ENCODE assay signal across 25 mouse cellular contexts in the genomic region with DNA sequence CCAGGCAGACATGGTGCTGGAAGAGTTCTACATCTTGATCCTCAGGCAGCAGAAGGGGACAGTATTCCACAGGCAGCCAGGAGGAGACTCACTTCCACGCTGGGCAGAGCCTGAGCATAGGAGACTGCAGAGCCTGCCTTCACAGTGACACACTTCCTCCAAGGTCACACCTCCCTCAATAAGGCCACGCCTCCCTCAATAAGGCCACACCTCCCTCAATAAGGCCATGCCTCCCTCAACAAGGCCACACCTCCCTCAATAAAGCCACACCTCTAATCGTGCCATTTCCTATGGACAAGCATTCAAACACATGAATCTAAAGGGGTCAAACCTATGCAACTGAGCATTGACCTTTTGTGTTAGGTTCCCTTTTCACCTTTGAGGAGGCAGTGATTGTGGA.
DNase-seq lines count a peak whose midpoint lies in the region; ATAC-seq and TF ChIP-seq lines count a peak whose summit lies in the region.
"Had no signal": no experiment of that assay in that cellular context is flagged by ENCODE, and none has a peak within 500 bp of the region (broad histone marks: within the 10 kb centered on the region; RNA-seq: fewer than 3 reads in every experiment).

No protein-coding gene starts in this region.

- no peaks in the 10 kb centered on the region for H3K9me3 ChIP-seq in intestine, postnatal 0 days (ENCODE audit: control insufficient read depth)
- H3K9me3 ChIP-seq in intestine, embryonic 16.5 days (ENCODE audit: control insufficient read depth, low read length) = no peaks in the 10 kb centered on the region
- peaks cover 3% of the 10 kb centered on the region for H3K9me3 ChIP-seq in CH12.LX (replicated peaks; ENCODE audit: low read length)
- H3K9me3 ChIP-seq: embryonic facial prominence, embryonic 12.5 days; embryonic facial prominence, embryonic 15.5 days; forebrain, embryonic 12.5 days; forebrain, embryonic 15.5 days; heart, embryonic 12.5 days; hindbrain, embryonic 12.5 days; hindbrain, embryonic 15.5 days had no signal

- in situ Hi-C loops in CH12.LX (cut with MboI; ENCODE audit: low pct_ligation_motif_present, low pct_unique_long_range_greater_than_20kb, low sequenced_read_pairs) (no loop called here), Patski (cut with MboI; ENCODE audit: low pct_unique_long_range_greater_than_20kb) (no loop called here)

- dilution Hi-C loops in CH12.LX (cut with MboI; ENCODE audit: extremely low pct_ligation_motif_present, extremely low pct_unique_long_range_greater_than_20kb, low sequenced_read_pairs) = no loop called here

- no peak overlapping the region for H3K4me2 ChIP-seq in intestine, postnatal 0 days (replicated peaks; ENCODE audit: low read depth)
- no peak overlapping the region for H3K4me2 ChIP-seq in intestine, embryonic 16.5 days (ENCODE audit: low read depth, low read length)
- no peak overlapping the region for H3K4me2 ChIP-seq in CH12.LX (ENCODE audit: insufficient read depth, low read depth, poor library complexity, severe bottlenecking)
- H3K4me2 ChIP-seq: embryonic facial prominence, embryonic 12.5 days; embryonic facial prominence, embryonic 15.5 days; forebrain, embryonic 12.5 days; forebrain, embryonic 15.5 days; heart, embryonic 12.5 days; hindbrain, embryonic 12.5 days; hindbrain, embryonic 15.5 days had no signal

- TF ChIP-seq CTCF in intestine, postnatal 0 days (IDR thresholded peaks at IDR 0.05; ENCODE audit: low read depth) = no peak
- TF ChIP-seq CTCF in CH12.LX (conservative IDR thresholded peaks at IDR 0.05 in 1 of 2, IDR thresholded peaks at IDR 0.05 in 1 of 2; ENCODE audit: low read depth in 2 of 2, low read length in 2 of 2) (no peak), Patski (IDR thresholded peaks at IDR 0.05) (no peak)

- H3K27me3 ChIP-seq in intestine, postnatal 0 days (replicated peaks; ENCODE audit: control insufficient read depth, insufficient read depth, low read length) = no peaks in the 10 kb centered on the region
- no peaks in the 10 kb centered on the region for H3K27me3 ChIP-seq in intestine, embryonic 16.5 days (replicated peaks; ENCODE audit: control insufficient read depth, insufficient read depth, low read length)
- H3K27me3 ChIP-seq in CH12.LX (replicated peaks) = peaks cover 20% of the 10 kb centered on the region
- H3K27me3 ChIP-seq in Patski = peaks cover 30% of the 10 kb centered on the region
- H3K27me3 ChIP-seq: embryonic facial prominence, embryonic 12.5 days; embryonic facial prominence, embryonic 15.5 days; forebrain, embryonic 12.5 days; forebrain, embryonic 15.5 days; heart, embryonic 12.5 days; hindbrain, embryonic 12.5 days; hindbrain, embryonic 15.5 days had no signal

- TF ChIP-seq POLR2A in CH12.LX (IDR thresholded peaks at IDR 0.05; ENCODE audit: low read depth, low read length) = no peak

- no peaks in the 10 kb centered on the region for H3K79me2 ChIP-seq in CH12.LX (replicated peaks; ENCODE audit: control insufficient read depth, extremely low read depth, insufficient read depth, poor library complexity, severe bottlenecking)

- H3K27ac ChIP-seq in intestine, postnatal 0 days (ENCODE audit: low read depth, low read length) = no peak overlapping the region
- H3K27ac ChIP-seq in intestine, embryonic 16.5 days (ENCODE audit: low read length) = no peak overlapping the region
- no peak overlapping the region for H3K27ac ChIP-seq in CH12.LX (ENCODE audit: insufficient read depth, low read depth)
- H3K27ac ChIP-seq: embryonic facial prominence, embryonic 12.5 days; embryonic facial prominence, embryonic 15.5 days; forebrain, embryonic 12.5 days; forebrain, embryonic 15.5 days; hindbrain, embryonic 12.5 days; hindbrain, embryonic 15.5 days had no signal

- no peak for TF ChIP-seq RAD21 in CH12.LX (IDR thresholded peaks at IDR 0.05; ENCODE audit: low read depth, low read length)

- H3K36me3 ChIP-seq in intestine, postnatal 0 days (ENCODE audit: control insufficient read depth, insufficient read depth) = no peaks in the 10 kb centered on the region
- no peaks in the 10 kb centered on the region for H3K36me3 ChIP-seq in intestine, embryonic 16.5 days (ENCODE audit: control insufficient read depth, insufficient read depth, low read length)
- H3K36me3 ChIP-seq in CH12.LX (replicated peaks in 1 of 2; ENCODE audit: control insufficient read depth in 1 of 2, insufficient read depth in 1 of 2, low read length in 1 of 2) = no peaks in the 10 kb centered on the region
- H3K36me3 ChIP-seq: embryonic facial prominence, embryonic 12.5 days; embryonic facial prominence, embryonic 15.5 days; forebrain, embryonic 12.5 days; forebrain, embryonic 15.5 days; heart, embryonic 12.5 days; hindbrain, embryonic 12.5 days; hindbrain, embryonic 15.5 days had no signal

- WGBS in intestine, postnatal 0 days = 65% methylated on average over 3 of the region's 3 CpGs
- 79% methylated on average over 3 of the region's 3 CpGs for WGBS in intestine, embryonic 16.5 days

- DNase-seq in CH12.LX (ENCODE audit: extremely low read depth) (peak; percentile 13), Patski (ENCODE audit: low read depth, low spot score) (no peak)
- no peak for DNase-seq in left cerebral cortex, adult 8-10 months (ENCODE audit: low spot score in 2 of 2)
- no peak for DNase-seq in c-Kit-positive CD71-positive TER-119-positive erythroid progenitor cells, embryonic 14.5 days (ENCODE audit: low spot score)
- DNase-seq: adrenal gland, adult 8-10 months; adrenal gland, postnatal 25 days; B cell, adult 2 months; cerebellum, adult 18-20 months; cerebellum, adult 9-10 months; cerebellum, postnatal 25 days; gastrocnemius, postnatal 25 days; heart, adult 18-20 months; heart, postnatal 14 days; kidney, adult 18-20 months had no signal

- POLR2A ChIA-PET in Patski (lab: Charles Lee) = no interaction called here

- H3K4me1 ChIP-seq in intestine, postnatal 0 days (replicated peaks; ENCODE audit: control insufficient read depth, insufficient read depth, low read length) = no peaks in the 10 kb centered on the region
- no peaks in the 10 kb centered on the region for H3K4me1 ChIP-seq in intestine, embryonic 16.5 days (ENCODE audit: control insufficient read depth, insufficient read depth, low read length)
- no peaks in the 10 kb centered on the region for H3K4me1 ChIP-seq in CH12.LX (ENCODE audit: control insufficient read depth in 1 of 2, insufficient read depth in 2 of 2)
- H3K4me1 ChIP-seq: embryonic facial prominence, embryonic 12.5 days; embryonic facial prominence, embryonic 15.5 days; forebrain, embryonic 12.5 days; forebrain, embryonic 15.5 days; heart, embryonic 12.5 days; hindbrain, embryonic 12.5 days; hindbrain, embryonic 15.5 days had no signal

- CTCF ChIA-PET in Patski (lab: Charles Lee) = no interaction called here

- H3K4me3 ChIP-seq in intestine, postnatal 0 days (ENCODE audit: low read depth, low read length) = no peak overlapping the region
- no peak overlapping the region for H3K4me3 ChIP-seq in intestine, embryonic 16.5 days (ENCODE audit: low read length)
- H3K4me3 ChIP-seq in CH12.LX (replicated peaks in 1 of 3; ENCODE audit: low read depth in 2 of 3, low read length in 2 of 3, poor library complexity in 1 of 3) = no peak overlapping the region
- H3K4me3 ChIP-seq: embryonic facial prominence, embryonic 12.5 days; embryonic facial prominence, embryonic 15.5 days; erythroblast, embryonic 14.5 days; forebrain, embryonic 12.5 days; forebrain, embryonic 15.5 days; heart, embryonic 12.5 days; hindbrain, embryonic 12.5 days; hindbrain, embryonic 15.5 days had no signal

- no peak for TF ChIP-seq EP300 in CH12.LX (IDR thresholded peaks at IDR 0.05; ENCODE audit: low read length)

- ATAC-seq in intestine, postnatal 0 days = 0 out of 2 replicates have a peak, but pooled peaks have one; percentile 38
- ATAC-seq in intestine, embryonic 16.5 days = no peak
- ATAC-seq in Patski = peak; percentile 31
- ATAC-seq: activated CD4-positive, CD25-positive, alpha-beta regulatory T cell, adult 4 months; forebrain, embryonic 15.5 days had no signal

- no peak overlapping the region for H3K9ac ChIP-seq in intestine, postnatal 0 days (ENCODE audit: low read depth, low read length)
- no peak overlapping the region for H3K9ac ChIP-seq in intestine, embryonic 16.5 days (ENCODE audit: low read depth, low read length)
- H3K9ac ChIP-seq in CH12.LX (ENCODE audit: insufficient read depth, low read depth) = no peak overlapping the region
- H3K9ac ChIP-seq: embryonic facial prominence, embryonic 12.5 days; embryonic facial prominence, embryonic 15.5 days; forebrain, embryonic 12.5 days; forebrain, embryonic 15.5 days; heart, embryonic 12.5 days; hindbrain, embryonic 12.5 days; hindbrain, embryonic 15.5 days had no signal

TF ChIP-seq in CH12.LX, 34 proteins besides CTCF, POLR2A, EP300 and RAD21:
- TF ChIP-seq USF1 (IDR thresholded peaks at IDR 0.05; ENCODE audit: low read depth, low read length) (no peak), CHD1 (IDR thresholded peaks at IDR 0.05; ENCODE audit: low read depth, low read length) (no peak), MYC (IDR thresholded peaks at IDR 0.05; ENCODE audit: low read depth, low read length) (no peak), TCF12 (IDR thresholded peaks at IDR 0.05; ENCODE audit: low read depth, low read length) (no peak), PAX5 (IDR thresholded peaks at IDR 0.05; ENCODE audit: low read length) (no peak), ZNF384 (IDR thresholded peaks at IDR 0.05; ENCODE audit: low read depth, low read length) (no peak), IRF4 (IDR thresholded peaks at IDR 0.05; ENCODE audit: low read depth, low read length) (no peak), E2F4 (IDR thresholded peaks at IDR 0.05; ENCODE audit: insufficient replicate concordance, low read depth, low read length) (no peak), SIN3A (IDR thresholded peaks at IDR 0.05; ENCODE audit: low read length) (no peak)
